Mouse (Mus musculus) CD4-positive naive resting alpha-beta T cell, adult 57 days (primary cell): Measurements from ENCODE around the gene Npvf. TPM values are rescaled to one million over a fixed set of nuclear protein-coding genes. Genes with fewer than 3 reads are reported as not detected.

Experiments
- total RNA-seq: library from RNA; stranded (reverse); gene quantifications from one replicate; pipeline ENCODE4 v1.2.4, GENCODE M21; 2023

Gene Npvf
- total RNA-seq, result not detected

GRCm38 (mm10) chr6:50654356-50654755 is at the start of gene Npvf:
Gene Npvf (minus strand): TSS chr6:50654439.

Other genes with a start within 250 kb of the Npvf start
- gene Osbpl3, start 198.2 kb downstream of the Npvf start, total RNA-seq, result 1.6 TPM
- 25.2 TPM for gene Cycs, start 87.9 kb downstream of the Npvf start, total RNA-seq
- 1.3 TPM for gene 4921507P07Rik, start 57.8 kb downstream of the Npvf start, total RNA-seq